Mouse (Mus musculus): ENCODE measurements around the gene Gm9803. TPM values are rescaled to one million over a fixed set of nuclear protein-coding genes. Genes with fewer than 3 reads are reported as not detected.

Gm9803 gene
- total RNA-seq, 1 experiment from 2014 or later: 1.4 TPM

- ATAC-seq (ENCODE audit: extremely low read depth, insufficient number of reproducible peaks, low FRiP score, poor library complexity, severe bottlenecking): 0 out of 2 replicates have a peak, but pooled peaks have one; percentile 6
Observed at GRCm38 (mm10) chr10:43559313-43559712, 35.4 kb downstream of the Gm9803 start.

- ATAC-seq (ENCODE audit: extremely low read depth, insufficient number of reproducible peaks, low FRiP score, poor library complexity, severe bottlenecking): no peak
Observed at GRCm38 (mm10) chr10:43560765-43561164, 36.9 kb downstream of the Gm9803 start.

GRCm38 (mm10) chr10:43561311-43561710 lies 37.4 kb downstream of the Gm9803 start:
- ATAC-seq (ENCODE audit: extremely low read depth, insufficient number of reproducible peaks, low FRiP score, poor library complexity, severe bottlenecking): no peak

Other genes with a start within 250 kb of the Gm9803 start
- gene Bend3, start 45.3 kb upstream of the Gm9803 start, total RNA-seq (2017): 1.4 and 2.2 TPM in 2 replicates
- 20.7 and 22.3 TPM in 2 replicates for gene 1700021F05Rik, start 16.9 kb downstream of the Gm9803 start, total RNA-seq (2017)
- gene Cd24a, start 54.2 kb downstream of the Gm9803 start, total RNA-seq (2017): 667 and 713 TPM in 2 replicates

All from neutrophil, adult 5-6 weeks (primary cell).